Mouse (Mus musculus) intestine, embryonic 14.5 days (tissue): ENCODE measurements around the gene Ereg. TPM values are rescaled to one million over a fixed set of nuclear protein-coding genes. Genes with fewer than 3 reads are reported as not detected.

Experiments
- ATAC-seq: fragments of 200-750 bp; cut with Nextera tagmentation; replicated peaks from 2 replicates; pipeline ENCODE4 v1.8.0; 2017; ENCODE audit warnings: low read depth, moderate number of reproducible peaks, moderate TSS enrichment, moderate library complexity; ENCODE audit not compliant: low FRiP score, low TSS enrichment
- DNase-seq: peaks from one replicate; pipeline ENCODE4 v3.0.0-alpha.2; 2018; ENCODE audit warnings: low spot score
- H3K27ac ChIP-seq: fragments of 300-500 bp; sonication (generic); 2 replicates; pipeline ENCODE4 v1.5.1; 2014; ENCODE audit warnings: low read depth, mild to moderate bottlenecking, control low read depth
- H3K27me3 ChIP-seq: fragments of 300-500 bp; sonication (generic); replicated peaks from 2 replicates; pipeline ENCODE4 v1.6.1; 2014; ENCODE audit warnings: low read length, control low read depth; ENCODE audit not compliant: control insufficient read depth, insufficient read depth
- H3K36me3 ChIP-seq: fragments of 300-500 bp; sonication (generic); 2 replicates; pipeline ENCODE4 v1.6.1; 2014; ENCODE audit warnings: low read length, control low read depth; ENCODE audit not compliant: control insufficient read depth, insufficient read depth
- H3K4me1 ChIP-seq: fragments of 300-500 bp; sonication (generic); replicated peaks from 2 replicates; pipeline ENCODE4 v1.6.1; 2014; ENCODE audit warnings: low read length, control low read depth, mixed read lengths; ENCODE audit not compliant: control insufficient read depth, insufficient read depth
- H3K4me2 ChIP-seq: fragments of 300-500 bp; sonication (generic); 2 replicates; pipeline ENCODE4 v1.6.1; 2014; ENCODE audit warnings: low read length
- H3K4me3 ChIP-seq: fragments of 300-500 bp; sonication (generic); 2 replicates; pipeline ENCODE4 v1.5.1; 2014; ENCODE audit warnings: low read depth, low read length, control low read depth, mixed read lengths
- H3K9ac ChIP-seq: fragments of 300-500 bp; sonication (generic); 2 replicates; pipeline ENCODE4 v1.6.1; 2014; ENCODE audit warnings: mild to moderate bottlenecking, low read length
- H3K9me3 ChIP-seq: fragments of 300-500 bp; sonication (generic); 2 replicates; pipeline ENCODE4 v1.6.1; 2016; ENCODE audit warnings: low read length, control low read depth; ENCODE audit not compliant: control insufficient read depth
- WGBS: fragments of 180-500 bp; shearing (Covaris S2); extraction: QIAGEN DNeasy Blood & Tissue Kit; methylation state at CpG from one replicate; pipeline ENCODE4 v1.1.7; 2014; 5-methylcytosine and 5-hydroxymethylcytosine counted together
- polyA plus RNA-seq: library from polyadenylated mRNA; unstranded; fragments of >200 nt; fragmentation: Nextera tagmentation; extraction: Ambion mirVana; gene quantifications from 2 replicates; pipeline ENCODE4 v1.2.1, GENCODE M21; 2014

Gene Ereg
- polyA plus RNA-seq, 1 experiment from 2014 or later = 1.1 TPM

DNA sequence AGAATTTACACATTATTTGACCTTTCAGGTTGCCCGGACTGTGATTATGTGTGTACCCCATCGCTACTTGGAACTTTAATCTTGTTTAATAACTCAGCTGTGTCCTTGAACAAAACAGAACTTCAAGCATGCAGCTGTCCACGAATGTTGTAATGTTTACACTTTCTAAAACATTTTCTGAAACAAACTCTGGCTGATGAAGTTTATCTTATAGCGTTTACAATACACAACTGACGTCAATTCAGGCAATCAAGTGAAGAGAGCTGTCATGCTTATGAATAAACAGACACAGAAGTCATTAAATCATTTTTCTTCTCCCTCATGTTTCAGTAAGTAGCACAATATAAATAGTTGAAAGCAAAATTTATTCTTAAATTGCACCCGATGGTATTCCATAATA is 26.4 kb upstream of the Ereg start:
- DNase-seq = no peak
- no peaks in the 10 kb centered on the region for H3K36me3 ChIP-seq
- no peak overlapping the region for H3K4me3 ChIP-seq
- WGBS = 39% methylated on average over 6 of the region's 6 CpGs
- no peak for ATAC-seq
- no peak overlapping the region for H3K9ac ChIP-seq
- no peaks in the 10 kb centered on the region for H3K4me1 ChIP-seq
- no peaks in the 10 kb centered on the region for H3K27me3 ChIP-seq
- H3K27ac ChIP-seq = no peak overlapping the region
- no peak overlapping the region for H3K4me2 ChIP-seq
- no peaks in the 10 kb centered on the region for H3K9me3 ChIP-seq

DNA sequence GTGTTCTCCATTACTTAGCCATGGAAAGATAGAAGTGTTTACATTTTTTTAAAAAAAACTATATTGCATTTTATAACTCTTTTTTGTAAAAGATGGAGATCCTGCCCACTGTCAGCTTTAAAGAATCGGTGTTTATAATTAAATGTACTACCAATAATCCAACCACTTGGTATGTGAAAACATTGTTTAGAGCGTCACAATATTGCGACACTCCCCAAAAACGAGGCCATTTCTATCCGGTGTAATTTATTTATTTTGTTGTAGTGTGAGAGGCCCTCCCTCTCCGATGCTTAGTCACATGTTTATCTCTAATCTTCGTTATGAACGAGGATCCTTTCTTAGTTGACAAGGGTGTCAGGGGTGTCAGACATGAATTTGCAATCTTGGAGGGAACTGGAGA is 26.0 kb upstream of the Ereg start:
- no peaks in the 10 kb centered on the region for H3K9me3 ChIP-seq

GRCm38 (mm10) chr5:91072340-91072739 is 2.1 kb upstream of the Ereg start:
- Histone ChIP-seq H3K27ac (no peak overlapping the region), H3K4me1 (no peaks in the 10 kb centered on the region), H3K9me3 (no peaks in the 10 kb centered on the region), H3K4me2 (no peak overlapping the region), H3K4me3 (no peak overlapping the region), H3K36me3 (no peaks in the 10 kb centered on the region), H3K27me3 (peaks cover 10% of the 10 kb centered on the region; the same call in 1 of the 2 replicates), H3K9ac (no peak overlapping the region)
- ATAC-seq (no peak), DNase-seq (no peak)
- WGBS = 55% methylated on average over 4 of the region's 4 CpGs

More for the DNA sequence above, 26.0 kb upstream of the Ereg start:
- Histone ChIP-seq H3K27me3 (no peaks in the 10 kb centered on the region), H3K4me2 (no peak overlapping the region), H3K4me3 (no peak overlapping the region), H3K4me1 (no peaks in the 10 kb centered on the region), H3K36me3 (no peaks in the 10 kb centered on the region), H3K27ac (0 out of 2 replicates have a peak overlapping the region, but pooled peaks have one; percentile 4), H3K9ac (no peak overlapping the region)
- no peak for DNase-seq
- 66% methylated on average over 8 of the region's 8 CpGs for WGBS
- ATAC-seq = no peak

DNA sequence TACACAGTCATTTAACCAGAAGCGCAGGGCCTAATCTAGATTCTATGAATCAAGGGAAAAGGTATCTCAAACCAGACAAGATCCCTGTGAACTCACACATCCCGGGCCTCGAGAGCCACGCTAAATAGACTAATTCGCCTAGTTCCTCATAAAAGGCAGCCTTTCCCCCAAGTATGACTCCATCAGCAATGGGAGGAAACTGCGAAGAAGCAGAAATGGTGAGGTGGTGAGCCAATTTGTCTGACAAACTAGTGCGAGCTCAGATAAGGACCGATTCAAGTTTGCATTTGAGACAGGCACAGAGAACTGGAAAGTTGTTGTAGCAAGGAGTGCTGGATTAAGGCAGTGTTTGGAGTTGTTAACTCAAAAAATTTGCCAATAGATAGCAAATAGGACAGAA is 796 bp upstream of the Ereg start:
- no peak overlapping the region for H3K9ac ChIP-seq
- H3K27me3 ChIP-seq = peaks cover 10% of the 10 kb centered on the region; the same call in 1 of the 2 replicates
- ATAC-seq (no peak), DNase-seq (no peak)
- H3K27ac ChIP-seq = no peak overlapping the region
- peak overlapping the region; percentile 58; the same call in 1 of the 2 replicates for H3K4me2 ChIP-seq
- 69% methylated on average over 8 of the region's 8 CpGs for WGBS
- no peaks in the 10 kb centered on the region for H3K36me3 ChIP-seq
- H3K4me3 ChIP-seq = no peak overlapping the region
- H3K4me1 ChIP-seq = no peaks in the 10 kb centered on the region
- no peaks in the 10 kb centered on the region for H3K9me3 ChIP-seq

- H3K4me1 ChIP-seq = no peaks in the 10 kb centered on the region
- H3K36me3 ChIP-seq = no peaks in the 10 kb centered on the region
- ATAC-seq = 0 out of 2 replicates have a peak, but pooled peaks have one; percentile 19
- WGBS = 36% methylated on average over 8 of the region's 8 CpGs
- no peak for DNase-seq
- no peak overlapping the region for H3K9ac ChIP-seq
- peaks cover 10% of the 10 kb centered on the region; the same call in 1 of the 2 replicates for H3K27me3 ChIP-seq
- H3K4me3 ChIP-seq = peak overlapping the region; percentile 26
- H3K4me2 ChIP-seq = peak overlapping the region; percentile 58
- no peaks in the 10 kb centered on the region for H3K9me3 ChIP-seq
- H3K27ac ChIP-seq = no peak overlapping the region
These were observed 396 bp upstream of the Ereg start for GRCm38 (mm10) chr5:91074026-91074425.

DNA sequence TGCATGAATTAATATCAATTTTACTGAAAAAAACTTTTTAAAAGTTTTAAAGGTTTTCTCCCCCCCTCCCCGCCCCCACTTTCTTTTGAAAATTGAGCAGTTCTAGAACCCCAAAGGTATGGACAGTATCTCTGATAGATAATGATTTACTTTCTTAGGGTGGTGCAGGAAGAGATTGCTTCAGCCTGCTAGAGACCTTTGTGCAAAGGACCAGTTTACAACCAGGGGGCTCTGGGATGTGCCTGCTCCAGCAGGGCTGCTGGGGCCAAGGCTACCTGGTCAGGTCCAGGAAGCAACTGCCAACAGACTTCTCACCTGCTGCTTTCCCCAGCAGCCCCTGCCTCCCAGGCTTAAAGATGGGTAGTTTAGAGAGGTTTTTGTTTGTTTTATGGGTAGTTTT is 599 bp downstream of the Ereg start:
- Histone ChIP-seq H3K36me3 (no peaks in the 10 kb centered on the region), H3K9me3 (no peaks in the 10 kb centered on the region), H3K4me2 (peak overlapping the region; percentile 58), H3K9ac (no peak overlapping the region), H3K4me1 (no peaks in the 10 kb centered on the region), H3K27me3 (peaks cover 10% of the 10 kb centered on the region; the same call in 1 of the 2 replicates), H3K27ac (no peak overlapping the region), H3K4me3 (peak overlapping the region; percentile 26; the same call in 1 of the 2 replicates)
- ATAC-seq (peak; percentile 87), DNase-seq (no peak)
- 64% methylated on average over 1 of the region's 1 CpGs for WGBS

DNA sequence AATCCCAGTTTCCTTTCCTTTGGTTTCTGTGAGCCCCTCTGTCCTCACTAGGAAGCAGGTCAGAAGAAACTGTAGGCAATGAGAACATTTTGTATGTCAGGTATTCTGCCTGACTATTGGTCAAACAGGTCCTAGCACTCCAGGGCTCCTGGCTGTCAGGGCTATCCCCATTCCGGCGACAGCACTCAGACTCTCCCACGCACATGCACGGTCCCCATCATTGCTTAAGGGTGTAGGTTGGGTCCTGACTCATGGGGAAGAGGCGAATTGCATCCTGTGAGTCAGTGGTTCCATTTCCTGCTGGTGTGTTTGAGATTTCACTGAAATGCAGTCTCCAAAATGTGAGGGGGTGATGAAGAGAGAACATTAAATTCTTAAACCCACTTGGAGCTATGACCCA is 8.6 kb downstream of the Ereg start:
- ATAC-seq = no peak

GRCm38 (mm10) chr5:91085291-91085690 is 10.9 kb downstream of the Ereg start:
- Histone ChIP-seq H3K27ac (no peak overlapping the region), H3K27me3 (no peaks in the 10 kb centered on the region), H3K4me3 (no peak overlapping the region), H3K9ac (no peak overlapping the region), H3K36me3 (no peaks in the 10 kb centered on the region), H3K9me3 (no peaks in the 10 kb centered on the region), H3K4me2 (no peak overlapping the region), H3K4me1 (no peaks in the 10 kb centered on the region)
- ATAC-seq (no peak), DNase-seq (no peak)
- WGBS = 57% methylated on average over 5 of the region's 5 CpGs

More for the DNA sequence above, 8.6 kb downstream of the Ereg start:
- H3K4me1 ChIP-seq = no peaks in the 10 kb centered on the region
- H3K9me3 ChIP-seq = no peaks in the 10 kb centered on the region
- no peak overlapping the region for H3K4me2 ChIP-seq
- no peak overlapping the region for H3K9ac ChIP-seq
- H3K27ac ChIP-seq = no peak overlapping the region
- WGBS = 81% methylated on average over 5 of the region's 5 CpGs
- H3K27me3 ChIP-seq = no peaks in the 10 kb centered on the region
- DNase-seq = no peak
- H3K4me3 ChIP-seq = no peak overlapping the region
- H3K36me3 ChIP-seq = no peaks in the 10 kb centered on the region

- Histone ChIP-seq H3K4me3 (no peak overlapping the region), H3K4me2 (no peak overlapping the region), H3K9me3 (no peaks in the 10 kb centered on the region), H3K9ac (no peak overlapping the region), H3K36me3 (no peaks in the 10 kb centered on the region), H3K27me3 (no peaks in the 10 kb centered on the region), H3K27ac (no peak overlapping the region), H3K4me1 (no peaks in the 10 kb centered on the region)
- DNase-seq (no peak), ATAC-seq (no peak)
- WGBS = 75% methylated on average over 3 of the region's 3 CpGs
These were observed 15.9 kb downstream of the Ereg start for GRCm38 (mm10) chr5:91090301-91090700.
